Mouse (Mus musculus): ENCODE data around the gene Prkar2b.
A peak's percentile ranks its signal among the peaks of the same experiment; 100 is the strongest.

Prkar2b gene

DNA sequence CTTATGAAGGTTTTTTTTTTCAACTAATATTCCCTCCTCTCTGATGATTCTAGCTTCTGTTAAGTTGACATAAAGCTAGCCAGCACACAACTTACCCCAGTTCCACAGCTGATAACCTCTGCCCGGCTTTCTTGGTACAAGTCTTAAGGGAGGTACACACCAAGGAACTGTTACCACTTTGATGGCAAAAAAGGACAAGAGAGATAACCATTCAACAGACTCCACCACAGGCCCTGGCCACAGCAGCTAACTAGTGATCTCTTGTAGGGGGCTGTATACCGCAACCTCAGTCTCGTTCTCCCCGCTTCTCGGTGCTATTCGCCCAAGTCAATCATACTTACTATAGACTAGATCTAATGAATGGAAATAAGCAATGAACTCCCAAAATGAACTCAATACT is 16.3 kb upstream of the Prkar2b start:
- peaks cover 23% of the 10 kb centered on the region for H3K9me3 ChIP-seq (ENCODE audit: low read length)
- H3K27me3 ChIP-seq (ENCODE audit: insufficient read depth, low read length) = no peaks in the 10 kb centered on the region
- H3K36me3 ChIP-seq (ENCODE audit: insufficient read depth, low read length) = no peaks in the 10 kb centered on the region
- H3K4me1 ChIP-seq (replicated peaks; ENCODE audit: low read depth, low read length) = no peaks in the 10 kb centered on the region
- TF ChIP-seq NANOG (IDR thresholded peaks at IDR 0.05; ENCODE audit: borderline replicate concordance, low read length) = no peak
- TF ChIP-seq CTCF (conservative IDR thresholded peaks at IDR 0.05; ENCODE audit: low read length) = no peak
- no peak for TF ChIP-seq POU5F1 (IDR thresholded peaks at IDR 0.05; ENCODE audit: borderline replicate concordance, low read length)
- H3K4me3 ChIP-seq (replicated peaks; ENCODE audit: low read length) = no peak overlapping the region

DNA sequence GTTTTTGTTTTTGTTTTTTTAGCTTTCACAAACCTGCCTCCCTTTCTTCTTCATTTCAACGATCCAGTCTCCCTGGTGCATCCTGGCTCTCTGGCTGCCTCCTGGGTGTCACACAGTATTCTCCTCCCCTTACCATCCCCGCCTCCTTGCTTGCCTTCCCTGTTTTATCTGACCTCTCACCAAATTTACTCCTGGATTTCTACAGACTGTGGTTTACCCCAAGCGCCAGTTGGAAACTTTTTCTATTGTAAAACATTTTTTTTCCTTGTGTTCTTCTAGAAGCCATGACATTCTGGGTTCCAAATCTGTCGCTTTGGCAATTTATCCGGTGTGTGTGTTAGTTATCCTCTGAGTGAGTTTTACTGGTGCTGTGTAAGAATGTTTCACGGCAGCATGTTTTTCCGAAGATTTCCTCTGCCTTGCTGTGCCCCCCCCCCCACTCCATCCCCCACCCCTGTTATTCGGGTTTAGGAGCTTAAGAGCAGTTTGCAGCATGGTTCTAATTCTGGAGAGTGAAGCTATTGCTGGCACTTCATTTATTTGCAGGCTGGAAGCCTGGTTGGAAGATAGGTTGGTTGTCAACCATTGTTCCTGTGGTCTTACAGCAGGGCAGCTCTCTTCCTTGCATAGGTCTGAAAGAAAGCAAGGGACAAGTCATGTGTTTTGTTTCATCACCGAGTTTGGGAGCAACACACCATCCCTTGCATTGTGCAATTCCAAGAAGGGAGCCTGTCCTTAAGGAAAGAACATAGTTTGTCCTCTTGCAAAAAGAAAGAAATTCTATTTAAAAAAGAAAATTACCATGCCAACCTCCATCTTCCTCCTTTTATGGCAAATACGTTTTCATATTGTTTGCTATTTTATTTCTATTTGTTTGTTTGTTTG is 15.0 kb upstream of the Prkar2b start:
- H3K36me3 ChIP-seq (ENCODE audit: insufficient read depth, low read length) = no peaks in the 10 kb centered on the region
- H3K27me3 ChIP-seq (ENCODE audit: insufficient read depth, low read length) = no peaks in the 10 kb centered on the region
- no peak for TF ChIP-seq CTCF (conservative IDR thresholded peaks at IDR 0.05; ENCODE audit: low read length)
- TF ChIP-seq POU5F1 (IDR thresholded peaks at IDR 0.05; ENCODE audit: borderline replicate concordance, low read length) = no peak
- no peak for TF ChIP-seq NANOG (IDR thresholded peaks at IDR 0.05; ENCODE audit: borderline replicate concordance, low read length)
- H3K4me1 ChIP-seq (replicated peaks; ENCODE audit: low read depth, low read length) = no peaks in the 10 kb centered on the region
- H3K4me3 ChIP-seq (replicated peaks; ENCODE audit: low read length) = no peak overlapping the region
- peaks cover 14% of the 10 kb centered on the region for H3K9me3 ChIP-seq (ENCODE audit: low read length)

- Histone ChIP-seq H3K4me1 (replicated peaks; ENCODE audit: low read depth, low read length) (no peaks in the 10 kb centered on the region), H3K27me3 (ENCODE audit: insufficient read depth, low read length) (no peaks in the 10 kb centered on the region), H3K36me3 (ENCODE audit: insufficient read depth, low read length) (no peaks in the 10 kb centered on the region), H3K4me3 (replicated peaks; ENCODE audit: low read length) (no peak overlapping the region), H3K9me3 (ENCODE audit: low read length) (peaks cover 10% of the 10 kb centered on the region; the same call in 1 of the 2 replicates)
- no peak for TF ChIP-seq CTCF (conservative IDR thresholded peaks at IDR 0.05; ENCODE audit: low read length)
- TF ChIP-seq POU5F1 (IDR thresholded peaks at IDR 0.05; ENCODE audit: borderline replicate concordance, low read length) = peak; percentile 87
- TF ChIP-seq NANOG (IDR thresholded peaks at IDR 0.05; ENCODE audit: borderline replicate concordance, low read length) = no peak
Measured at GRCm38 (mm10) chr12:32074271-32074670, 13.2 kb upstream of the Prkar2b start.

DNA sequence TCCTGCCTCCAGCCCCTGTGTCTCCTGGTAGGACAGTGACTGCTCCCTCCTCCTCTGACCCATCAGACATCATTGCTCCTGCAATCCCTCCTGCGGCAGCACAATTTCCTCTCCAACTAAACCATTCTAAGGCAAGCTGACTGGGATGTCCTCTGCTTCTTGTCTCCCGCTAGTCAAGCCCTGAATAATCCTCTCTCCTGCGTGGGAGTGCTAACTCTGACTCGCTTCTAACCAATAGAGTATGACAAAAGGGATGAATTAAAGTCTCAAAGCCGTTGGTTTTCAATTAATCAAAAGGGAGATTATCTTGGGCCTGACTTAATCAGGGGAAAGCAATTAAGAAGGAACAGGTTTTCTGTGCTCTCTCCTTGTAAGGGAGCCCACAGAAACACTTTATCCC is 4.9 kb upstream of the Prkar2b start:
- H3K27me3 ChIP-seq (ENCODE audit: insufficient read depth, low read length) = peaks cover 9% of the 10 kb centered on the region
- H3K36me3 ChIP-seq (ENCODE audit: insufficient read depth, low read length) = no peaks in the 10 kb centered on the region
- no peaks in the 10 kb centered on the region for H3K9me3 ChIP-seq (ENCODE audit: low read length)
- peaks cover 12% of the 10 kb centered on the region for H3K4me1 ChIP-seq (replicated peaks; ENCODE audit: low read depth, low read length)
- TF ChIP-seq POU5F1 (IDR thresholded peaks at IDR 0.05; ENCODE audit: borderline replicate concordance, low read length) = no peak
- no peak for TF ChIP-seq CTCF (conservative IDR thresholded peaks at IDR 0.05; ENCODE audit: low read length)
- no peak for TF ChIP-seq NANOG (IDR thresholded peaks at IDR 0.05; ENCODE audit: borderline replicate concordance, low read length)
- H3K4me3 ChIP-seq (replicated peaks; ENCODE audit: low read length) = no peak overlapping the region

DNA sequence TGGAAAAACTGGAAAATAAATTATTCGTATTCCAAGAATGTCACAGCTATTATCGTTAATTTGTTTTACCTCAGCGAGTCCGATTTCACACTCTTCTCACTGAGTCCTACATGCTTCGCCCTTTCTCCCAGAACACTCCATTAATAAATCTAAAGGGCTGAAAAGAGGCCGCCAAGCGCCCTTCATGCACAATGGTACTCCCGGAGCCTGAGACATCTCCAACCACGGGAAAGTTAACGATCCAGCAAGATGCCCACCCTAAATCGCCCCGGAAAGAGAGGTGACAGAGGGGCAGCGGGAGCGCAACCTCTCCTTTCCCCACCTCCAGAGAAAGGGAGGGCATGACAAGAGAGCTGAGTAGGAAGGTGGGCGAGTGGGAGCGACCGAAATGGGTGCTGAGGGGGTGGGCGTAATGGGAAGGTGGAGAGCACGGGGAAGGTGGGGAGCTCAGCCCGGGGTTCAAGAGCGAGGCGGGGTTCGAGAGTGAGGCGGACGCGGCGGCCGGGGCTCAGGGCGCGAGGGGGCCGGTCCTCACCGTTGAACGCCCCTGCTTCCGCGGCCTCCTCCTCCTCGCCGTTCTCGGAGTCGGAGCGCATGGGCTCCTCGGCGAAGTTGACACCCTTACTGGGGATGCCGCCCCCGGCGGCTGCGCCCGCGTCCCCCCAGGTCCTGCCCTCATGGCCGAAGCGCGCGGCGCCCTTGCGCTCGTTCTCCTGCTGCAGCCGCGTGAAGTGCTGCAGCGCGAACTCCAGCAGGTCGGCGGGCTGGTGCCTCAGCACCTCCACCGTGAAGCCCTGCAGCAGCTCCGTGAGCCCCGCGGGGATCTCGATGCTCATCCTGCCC is 628 bp downstream of the Prkar2b start:
- no peak for TF ChIP-seq NANOG (IDR thresholded peaks at IDR 0.05; ENCODE audit: borderline replicate concordance, low read length)
- TF ChIP-seq POU5F1 (IDR thresholded peaks at IDR 0.05; ENCODE audit: borderline replicate concordance, low read length) = no peak
- no peak for TF ChIP-seq CTCF (conservative IDR thresholded peaks at IDR 0.05; ENCODE audit: low read length)
- Histone ChIP-seq H3K27me3 (ENCODE audit: insufficient read depth, low read length) (peaks cover 17% of the 10 kb centered on the region), H3K9me3 (ENCODE audit: low read length) (no peaks in the 10 kb centered on the region), H3K36me3 (ENCODE audit: insufficient read depth, low read length) (no peaks in the 10 kb centered on the region), H3K4me3 (replicated peaks; ENCODE audit: low read length) (peak overlapping the region; percentile 89), H3K4me1 (replicated peaks; ENCODE audit: low read depth, low read length) (peaks cover 10% of the 10 kb centered on the region)

DNA sequence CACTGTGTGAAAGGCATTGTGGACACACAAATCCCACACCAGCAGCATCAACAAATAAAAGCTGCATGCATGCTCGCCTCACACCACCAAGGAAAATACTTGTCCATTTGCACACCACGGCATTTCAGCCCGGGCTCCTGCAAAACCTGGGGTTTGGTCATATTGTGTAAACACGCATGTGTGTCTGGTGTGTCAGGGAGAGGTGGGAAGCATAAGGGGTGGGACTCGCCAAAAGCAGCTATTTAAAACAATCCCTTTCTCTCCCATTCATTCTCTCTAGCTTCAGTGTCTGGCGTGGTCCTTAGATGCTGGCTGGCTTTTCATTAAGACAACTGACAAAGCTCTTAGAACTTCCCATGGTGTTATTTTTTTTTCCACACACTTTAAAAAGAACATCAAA is 1.4 kb downstream of the Prkar2b start:
- Histone ChIP-seq H3K4me1 (replicated peaks; ENCODE audit: low read depth, low read length) (peaks cover 10% of the 10 kb centered on the region), H3K36me3 (ENCODE audit: insufficient read depth, low read length) (no peaks in the 10 kb centered on the region), H3K4me3 (replicated peaks; ENCODE audit: low read length) (no peak overlapping the region; the same call in 1 of the 2 replicates), H3K27me3 (ENCODE audit: insufficient read depth, low read length) (peaks cover 17% of the 10 kb centered on the region), H3K9me3 (ENCODE audit: low read length) (no peaks in the 10 kb centered on the region)
- TF ChIP-seq CTCF (conservative IDR thresholded peaks at IDR 0.05; ENCODE audit: low read length) (no peak), NANOG (IDR thresholded peaks at IDR 0.05; ENCODE audit: borderline replicate concordance, low read length) (no peak), POU5F1 (IDR thresholded peaks at IDR 0.05; ENCODE audit: borderline replicate concordance, low read length) (no peak)

DNA sequence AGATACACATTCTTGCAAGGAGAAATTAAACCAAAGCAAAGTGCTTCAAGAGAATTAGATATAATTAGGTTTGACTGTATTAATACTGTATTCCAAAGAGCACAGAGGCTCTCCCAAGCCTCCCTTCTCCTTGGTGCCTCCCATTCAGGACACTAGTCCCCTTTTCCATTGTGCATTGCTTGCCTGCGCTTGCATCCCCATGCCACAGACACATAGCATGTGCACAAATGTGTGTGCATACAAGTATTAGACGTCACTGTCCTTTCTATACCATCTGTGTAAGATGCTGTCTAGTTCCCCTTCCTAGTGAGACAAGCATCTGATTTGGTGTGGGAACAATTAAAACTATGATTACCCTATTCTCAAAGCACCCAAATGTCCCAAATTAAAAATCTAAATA is 2.0 kb downstream of the Prkar2b start:
- Histone ChIP-seq H3K9me3 (ENCODE audit: low read length) (no peaks in the 10 kb centered on the region), H3K4me1 (replicated peaks; ENCODE audit: low read depth, low read length) (peaks cover 10% of the 10 kb centered on the region), H3K27me3 (ENCODE audit: insufficient read depth, low read length) (peaks cover 17% of the 10 kb centered on the region), H3K36me3 (ENCODE audit: insufficient read depth, low read length) (no peaks in the 10 kb centered on the region), H3K4me3 (replicated peaks; ENCODE audit: low read length) (no peak overlapping the region)
- no peak for TF ChIP-seq CTCF (conservative IDR thresholded peaks at IDR 0.05; ENCODE audit: low read length)
- TF ChIP-seq NANOG (IDR thresholded peaks at IDR 0.05; ENCODE audit: borderline replicate concordance, low read length) = no peak
- no peak for TF ChIP-seq POU5F1 (IDR thresholded peaks at IDR 0.05; ENCODE audit: borderline replicate concordance, low read length)

- peaks cover 10% of the 10 kb centered on the region for H3K4me1 ChIP-seq (replicated peaks; ENCODE audit: low read depth, low read length)
Measured at GRCm38 (mm10) chr12:32057461-32058199, 3.5 kb downstream of the Prkar2b start.

More at GRCm38 (mm10) chr12:32057461-32058199, 3.5 kb downstream of the Prkar2b start:
- Histone ChIP-seq H3K9me3 (ENCODE audit: low read length) (no peaks in the 10 kb centered on the region), H3K4me3 (replicated peaks; ENCODE audit: low read length) (no peak overlapping the region), H3K27me3 (ENCODE audit: insufficient read depth, low read length) (peaks cover 15% of the 10 kb centered on the region), H3K36me3 (ENCODE audit: insufficient read depth, low read length) (no peaks in the 10 kb centered on the region)
- TF ChIP-seq POU5F1 (IDR thresholded peaks at IDR 0.05; ENCODE audit: borderline replicate concordance, low read length) (no peak), CTCF (conservative IDR thresholded peaks at IDR 0.05; ENCODE audit: low read length) (no peak), NANOG (IDR thresholded peaks at IDR 0.05; ENCODE audit: borderline replicate concordance, low read length) (no peak)

Measured in E14TG2a.4 (cell line).